Mouse (Mus musculus) kidney, postnatal 0 days (tissue): ENCODE measurements around the gene Fstl4. TPM values are rescaled to one million over a fixed set of nuclear protein-coding genes. Genes with fewer than 3 reads are reported as not detected.
"Not testable (repeated sequence)": the region's sequence is repeated elsewhere in the genome, so short reads cannot be mapped to it uniquely, and the experiment has no call there.

ENCODE experiments used
- ATAC-seq: fragments of 200-750 bp; cut with Nextera tagmentation; replicated peaks from 2 replicates; pipeline ENCODE4 v1.8.0; 2017; ENCODE audit warnings: low read depth, moderate number of reproducible peaks, moderate TSS enrichment, moderate library complexity; ENCODE audit not compliant: low FRiP score
- DNase-seq: peaks from one replicate; pipeline ENCODE4 v3.0.0-alpha.2; 2016; ENCODE audit warnings: low spot score
- H3K27ac ChIP-seq: fragments of 300-500 bp; sonication (generic); 2 replicates; pipeline ENCODE4 v1.5.1; 2014; ENCODE audit warnings: mild to moderate bottlenecking
- H3K27me3 ChIP-seq: fragments of 300-500 bp; sonication (generic); 2 replicates; pipeline ENCODE4 v1.6.1; 2014; ENCODE audit warnings: low read length, mixed read lengths; ENCODE audit not compliant: insufficient read depth
- H3K36me3 ChIP-seq: fragments of 300-500 bp; sonication (generic); 2 replicates; pipeline ENCODE4 v1.6.1; 2014; ENCODE audit warnings: low read length, mixed read lengths; ENCODE audit not compliant: insufficient read depth
- H3K4me1 ChIP-seq: fragments of 300-500 bp; sonication (generic); replicated peaks from 2 replicates; pipeline ENCODE4 v1.6.1; 2014; ENCODE audit warnings: antibody characterized with exemption, low read length, mixed read lengths; ENCODE audit not compliant: insufficient read depth
- H3K4me2 ChIP-seq: fragments of 300-500 bp; sonication (generic); 2 replicates; pipeline ENCODE4 v1.6.1; 2014; ENCODE audit warnings: mild to moderate bottlenecking, low read length, moderate library complexity, mixed read lengths
- H3K4me3 ChIP-seq: fragments of 300-500 bp; sonication (generic); replicated peaks from 2 replicates; pipeline ENCODE4 v1.5.1; 2014; ENCODE audit warnings: low read depth, low read length
- H3K9ac ChIP-seq: fragments of 300-500 bp; sonication (generic); 2 replicates; pipeline ENCODE4 v1.6.1; 2014; ENCODE audit warnings: low read depth, low read length
- H3K9me3 ChIP-seq: fragments of 300-500 bp; sonication (generic); replicated peaks from 2 replicates; pipeline ENCODE4 v1.6.1; 2016; ENCODE audit warnings: low read length, inconsistent platforms, mixed read lengths
- CTCF ChIP-seq: IDR thresholded peaks from 2 replicates; pipeline ENCODE4 v1.5.1; 2016; ENCODE audit warnings: antibody characterized with exemption, low read depth, mild to moderate bottlenecking, moderate library complexity
- WGBS: fragments of 180-500 bp; shearing (Covaris S2); extraction: QIAGEN DNeasy Blood & Tissue Kit; methylation state at CpG from one replicate; pipeline ENCODE4 v1.1.7; 2014; 5-methylcytosine and 5-hydroxymethylcytosine counted together
- polyA plus RNA-seq: library from polyadenylated mRNA; unstranded; fragments of >200 nt; fragmentation: Nextera tagmentation; extraction: Ambion mirVana; gene quantifications from 2 replicates; pipeline ENCODE4 v1.2.1, GENCODE M21; 2015

Fstl4 gene
- polyA plus RNA-seq, 1 experiment from 2014 or later: 0.47 TPM

DNA sequence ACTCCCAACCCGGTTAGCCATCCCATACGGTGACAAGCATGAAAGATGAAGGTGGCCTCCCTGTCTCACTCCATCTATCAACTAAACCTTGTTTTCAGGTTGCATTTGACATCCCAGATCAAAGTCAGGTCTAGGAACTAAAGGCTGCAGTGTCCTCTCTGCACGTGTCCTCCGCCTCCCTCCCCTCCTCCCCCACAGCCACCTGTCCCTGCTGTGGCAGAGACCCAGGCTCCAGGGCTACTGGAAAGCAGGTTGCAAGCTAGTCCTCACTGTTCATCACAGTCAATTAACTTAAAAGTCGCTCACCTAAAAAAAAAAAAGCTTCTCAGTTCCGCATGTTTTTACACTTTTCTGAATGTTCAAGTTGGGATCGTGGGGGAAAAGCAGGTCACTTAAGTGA, 313.2 kb downstream of the Fstl4 start:
- Histone ChIP-seq H3K4me1 (no peaks in the 10 kb centered on the region), H3K4me2 (no peak overlapping the region), H3K27ac (no peak overlapping the region), H3K27me3 (no peaks in the 10 kb centered on the region), H3K9me3 (no peaks in the 10 kb centered on the region), H3K36me3 (no peaks in the 10 kb centered on the region), H3K4me3 (no peak overlapping the region), H3K9ac (no peak overlapping the region)
- WGBS: 43% methylated on average over 7 of the region's 7 CpGs
- TF ChIP-seq CTCF: no peak
- ATAC-seq (no peak), DNase-seq (no peak)

DNA sequence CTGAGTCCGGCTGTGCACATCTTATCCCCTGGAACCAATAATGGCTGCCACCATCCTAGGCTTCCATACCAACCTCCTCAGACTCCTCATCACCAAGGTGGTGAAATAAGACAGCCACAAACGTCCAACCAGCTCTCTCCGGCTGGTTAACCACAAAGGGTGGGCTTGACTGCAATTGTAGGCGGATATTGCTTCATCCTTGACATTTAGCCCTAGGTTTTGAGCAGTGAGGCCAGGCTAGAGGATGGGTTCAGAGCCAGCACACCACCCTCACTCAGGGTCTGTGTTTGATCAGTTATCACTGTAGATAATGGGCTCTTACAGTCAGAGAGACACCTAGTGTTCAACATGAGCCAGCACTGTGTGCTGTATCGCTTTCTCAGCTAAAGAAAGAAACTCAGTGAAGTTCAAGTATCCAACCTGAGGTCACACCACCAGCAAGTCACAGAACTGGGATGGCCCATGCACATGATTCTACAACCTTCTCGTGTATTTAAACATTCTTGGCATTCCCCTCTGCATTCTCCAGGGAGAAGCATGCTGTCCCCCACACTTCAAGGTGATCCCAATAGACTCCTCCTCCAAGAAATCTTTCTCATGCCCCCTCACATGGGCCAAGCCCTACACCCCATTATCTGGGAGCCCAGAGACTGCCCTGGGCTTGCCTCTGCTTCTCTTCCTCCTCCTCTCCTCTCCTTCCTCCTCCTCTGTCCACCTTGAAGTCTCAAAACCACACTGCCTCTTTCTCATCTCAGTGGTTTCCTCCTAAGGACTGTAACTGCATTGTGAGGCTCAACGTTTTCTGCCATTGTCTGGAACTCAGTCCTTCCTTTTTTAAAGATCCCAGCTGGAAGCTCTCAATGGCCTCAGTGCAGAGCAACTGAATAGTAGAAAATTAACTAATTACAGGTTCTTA, 314.2 kb downstream of the Fstl4 start:
- H3K36me3 ChIP-seq: no peaks in the 10 kb centered on the region
- H3K9ac ChIP-seq: no peak overlapping the region
- no peak overlapping the region for H3K4me2 ChIP-seq
- no peaks in the 10 kb centered on the region for H3K4me1 ChIP-seq
- ATAC-seq (no peak), DNase-seq (no peak)
- 63% methylated on average over 7 of the region's 7 CpGs for WGBS
- H3K4me3 ChIP-seq: no peak overlapping the region
- TF ChIP-seq CTCF: peak; percentile 47
- H3K9me3 ChIP-seq: no peaks in the 10 kb centered on the region
- no peaks in the 10 kb centered on the region for H3K27me3 ChIP-seq
- H3K27ac ChIP-seq: no peak overlapping the region

GRCm38 (mm10) chr11:53081310-53081709, 316.9 kb downstream of the Fstl4 start:
- no peak for TF ChIP-seq CTCF

GRCm38 (mm10) chr11:53085367-53085766, 320.9 kb downstream of the Fstl4 start:
- H3K27ac ChIP-seq: no peak overlapping the region
- peak; percentile 27 for DNase-seq
- H3K4me2 ChIP-seq: no peak overlapping the region
- no peaks in the 10 kb centered on the region for H3K9me3 ChIP-seq
- H3K9ac ChIP-seq: no peak overlapping the region
- TF ChIP-seq CTCF: peak; percentile 43
- no peaks in the 10 kb centered on the region for H3K36me3 ChIP-seq
- H3K4me3 ChIP-seq: no peak overlapping the region
- WGBS: 71% methylated on average over 6 of the region's 6 CpGs
- no peak for ATAC-seq
- H3K4me1 ChIP-seq: no peaks in the 10 kb centered on the region
- no peaks in the 10 kb centered on the region for H3K27me3 ChIP-seq

More at GRCm38 (mm10) chr11:53081310-53081709, 316.9 kb downstream of the Fstl4 start:
- H3K9ac ChIP-seq: no peak overlapping the region
- 71% methylated on average over 6 of the region's 6 CpGs for WGBS
- H3K27me3 ChIP-seq: no peaks in the 10 kb centered on the region
- no peak overlapping the region for H3K27ac ChIP-seq
- H3K9me3 ChIP-seq: no peaks in the 10 kb centered on the region
- DNase-seq: no peak
- no peaks in the 10 kb centered on the region for H3K4me1 ChIP-seq
- no peak overlapping the region for H3K4me2 ChIP-seq
- no peak overlapping the region for H3K4me3 ChIP-seq
- no peak for ATAC-seq
- no peaks in the 10 kb centered on the region for H3K36me3 ChIP-seq

GRCm38 (mm10) chr11:53085858-53086565, 321.6 kb downstream of the Fstl4 start:
- no peaks in the 10 kb centered on the region for H3K4me1 ChIP-seq
- H3K4me3 ChIP-seq: no peak overlapping the region
- no peak overlapping the region for H3K9ac ChIP-seq
- no peak for ATAC-seq
- no peaks in the 10 kb centered on the region for H3K36me3 ChIP-seq
- no peak overlapping the region for H3K4me2 ChIP-seq
- H3K27ac ChIP-seq: no peak overlapping the region
- no peaks in the 10 kb centered on the region for H3K27me3 ChIP-seq
- DNase-seq: no peak
- WGBS: 78% methylated on average over 9 of the region's 9 CpGs
- H3K9me3 ChIP-seq: no peaks in the 10 kb centered on the region
- TF ChIP-seq CTCF: no peak

GRCm38 (mm10) chr11:53087896-53088295, 323.5 kb downstream of the Fstl4 start:
- H3K36me3 ChIP-seq, H3K4me3 ChIP-seq, H3K4me2 ChIP-seq, H3K4me1 ChIP-seq, H3K27ac ChIP-seq, ATAC-seq, H3K27me3 ChIP-seq, H3K9ac ChIP-seq, DNase-seq, H3K9me3 ChIP-seq: not testable (repeated sequence)
- WGBS: 93% methylated on average over 3 of the region's 3 CpGs
